Mouse (Mus musculus) retina, adult 2 months (tissue): ENCODE results near the gene Gm6902.
"Not testable (repeated sequence)": the region's sequence is repeated elsewhere in the genome, so short reads cannot be mapped to it uniquely, and the experiment has no call there.

Experiments used
- DNase-seq: peaks from one replicate; pipeline ENCODE4 v3.0.0-alpha.2; 2012; ENCODE audit warnings: low read depth, low spot score

Gm6902 gene

GRCm38 (mm10) chr7:23278800-23279199 lies at the start of gene Gm6902:
Gene Gm6902 (minus strand): TSS chr7:23278900.
- not testable (repeated sequence) for DNase-seq

DNA sequence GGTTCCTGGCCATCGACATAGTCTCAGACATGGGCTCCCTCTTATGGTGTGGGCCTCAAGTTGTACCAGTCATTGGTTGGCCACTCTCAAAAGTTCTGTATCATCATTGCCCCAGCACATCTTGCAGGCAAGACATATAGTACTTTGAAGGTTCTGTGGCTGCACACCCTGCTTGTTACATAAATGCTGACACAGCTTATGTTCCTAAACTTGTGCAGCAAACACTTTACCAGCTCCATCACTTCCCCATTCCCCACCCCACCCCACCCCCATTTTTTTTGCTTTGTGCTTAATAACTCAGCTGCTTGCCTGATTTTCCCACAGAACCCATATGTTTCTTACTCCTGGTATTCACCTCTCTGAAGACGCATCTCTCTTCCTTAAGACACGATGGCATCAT lies 22.2 kb upstream of the Gm6902 start, which contains the start of gene Nlrp4e:
Nlrp4e (plus strand) TSS at position 301 of the 400 bp plus-strand sequence.
- not testable (repeated sequence) for DNase-seq

- DNase-seq, result not testable (repeated sequence)
These were observed 27.1 kb downstream of the Gm6902 start, which contains the start of gene Vmn1r166 for GRCm38 (mm10) chr7:23251582-23251981. Gene Vmn1r166 (minus strand): TSS chr7:23251682.
